9 mouse cellular contexts compared by ENCODE assay signal in the genomic region with DNA sequence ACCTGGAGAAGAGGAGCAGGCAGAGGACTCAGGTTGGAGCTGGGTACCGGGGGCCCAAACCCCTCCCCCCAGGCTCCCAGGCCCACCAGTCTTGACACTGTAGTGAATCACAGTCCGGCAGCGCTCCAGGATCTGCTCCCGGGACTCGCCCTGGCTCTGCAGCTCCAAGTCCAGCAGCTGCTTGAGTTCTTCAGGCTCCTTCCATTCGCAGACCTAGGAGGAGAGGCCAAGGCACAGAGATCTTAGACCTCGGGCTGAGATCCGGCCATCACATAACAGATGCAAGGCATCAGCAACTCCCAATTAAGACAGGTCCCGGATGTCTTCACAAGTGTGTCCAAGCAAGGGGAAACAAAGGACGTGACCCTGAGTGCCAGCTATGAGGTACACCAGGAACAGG. TPM values are rescaled to one million over a fixed set of nuclear protein-coding genes. Genes with fewer than 3 reads are reported as not detected.
DNase-seq lines count a peak whose midpoint lies in the region; ATAC-seq and TF ChIP-seq lines count a peak whose summit lies in the region.
"Had no signal": no experiment of that assay in that cellular context is flagged by ENCODE, and none has a peak within 500 bp of the region (broad histone marks: within the 10 kb centered on the region; RNA-seq: fewer than 3 reads in every experiment).

No protein-coding gene starts in this region.

- peaks cover 29% of the 10 kb centered on the region; the same call in 1 of the 2 replicates for H3K36me3 ChIP-seq in midbrain, embryonic 10.5 days
- H3K36me3 ChIP-seq in midbrain, embryonic 15.5 days (replicated peaks): no peaks in the 10 kb centered on the region

- no peak overlapping the region for H3K27ac ChIP-seq in gastrocnemius, adult 2 months
- H3K27ac ChIP-seq in midbrain, embryonic 10.5 days (replicated peaks): peak overlapping the region; percentile 14; the same call in 1 of the 2 replicates
- no peak overlapping the region for H3K27ac ChIP-seq in midbrain, embryonic 15.5 days
- H3K27ac ChIP-seq: hindbrain, embryonic 12.5 days had no signal

- intact Hi-C loops in gastrocnemius, adult 2 months (cut with DNase I): no loop called here

- peak; percentile 68 for DNase-seq in gastrocnemius, adult 2 months
- no peak for DNase-seq in gastrocnemius, adult 18-20 months (ENCODE audit: low spot score)
- no peak for DNase-seq in midbrain, embryonic 10.5 days (ENCODE audit: low spot score)
- DNase-seq in kidney, postnatal 4 days: peak; percentile 64 to 71
- peak; percentile 55 to 86 for DNase-seq in lung, postnatal 4 days
- DNase-seq in retina, postnatal 1 day: no peak
- DNase-seq in thymus, postnatal 0 days (ENCODE audit: low spot score): no peak

- H3K4me1 ChIP-seq in midbrain, embryonic 10.5 days: peaks cover 32% of the 10 kb centered on the region
- no peaks in the 10 kb centered on the region for H3K4me1 ChIP-seq in midbrain, embryonic 15.5 days
- H3K4me1 ChIP-seq: hindbrain, embryonic 12.5 days had no signal

- H3K9me3 ChIP-seq in midbrain, embryonic 10.5 days (replicated peaks): no peaks in the 10 kb centered on the region
- no peaks in the 10 kb centered on the region for H3K9me3 ChIP-seq in midbrain, embryonic 15.5 days
- H3K9me3 ChIP-seq: hindbrain, embryonic 12.5 days had no signal

- no peaks in the 10 kb centered on the region for H3K27me3 ChIP-seq in midbrain, embryonic 10.5 days (ENCODE audit: low read depth, poor library complexity, severe bottlenecking)
- H3K27me3 ChIP-seq in midbrain, embryonic 15.5 days (replicated peaks): no peaks in the 10 kb centered on the region
- H3K27me3 ChIP-seq: hindbrain, embryonic 12.5 days had no signal

- ATAC-seq in midbrain, embryonic 15.5 days (replicated peaks): no peak

- H3K4me2 ChIP-seq in midbrain, embryonic 15.5 days: no peak overlapping the region
- H3K4me2 ChIP-seq: hindbrain, embryonic 12.5 days had no signal

- TF ChIP-seq CTCF in gastrocnemius, adult 2 months (IDR thresholded peaks at IDR 0.05): no peak

- H3K9ac ChIP-seq in midbrain, embryonic 15.5 days: no peak overlapping the region
- H3K9ac ChIP-seq: hindbrain, embryonic 12.5 days had no signal

- H3K4me3 ChIP-seq in gastrocnemius, adult 2 months: no peak overlapping the region
- H3K4me3 ChIP-seq in midbrain, embryonic 10.5 days: no peak overlapping the region
- H3K4me3 ChIP-seq in midbrain, embryonic 15.5 days: no peak overlapping the region
- H3K4me3 ChIP-seq: hindbrain, embryonic 12.5 days had no signal

- 94% methylated on average over 10 of the region's 10 CpGs for WGBS in midbrain, embryonic 10.5 days
- WGBS in midbrain, embryonic 15.5 days: 91% methylated on average over 10 of the region's 10 CpGs

RNA-seq across cellular contexts. Expression of a gene that starts 15.0 kb away (rescaled TPM):
- 10 to 100 TPM; 26.8 to 29.6 TPM for total RNA-seq in gastrocnemius, adult 2 months (2021)
- 10 to 100 TPM; 24.0 to 29.0 TPM for total RNA-seq in gastrocnemius, adult 18-20 months (2021)
- 63.0 and 72.4 TPM in 2 replicates for polyA plus RNA-seq in midbrain, embryonic 10.5 days (2016; fragmentation: Nextera tagmentation; extraction: Ambion mirVana)
- polyA plus RNA-seq in midbrain, embryonic 15.5 days (2015; fragmentation: Nextera tagmentation; extraction: Ambion mirVana): 59.0 and 64.2 TPM in 2 replicates
- 48.8 and 64.9 TPM in 2 replicates for polyA plus RNA-seq in thymus, postnatal 0 days (2015; fragmentation: Nextera tagmentation; extraction: Ambion mirVana)

RNA-seq across cellular contexts. Expression of a gene that starts 16.4 kb away (rescaled TPM):
- total RNA-seq in gastrocnemius, adult 2 months (2021): 1 to 10 TPM; 5.8 to 8.8 TPM
- 1 to 10 TPM; 5.9 to 7.8 TPM for total RNA-seq in gastrocnemius, adult 18-20 months (2021)
- 32.8 and 38.8 TPM in 2 replicates for polyA plus RNA-seq in midbrain, embryonic 10.5 days (2016; fragmentation: Nextera tagmentation; extraction: Ambion mirVana)
- 38.0 and 39.4 TPM in 2 replicates for polyA plus RNA-seq in midbrain, embryonic 15.5 days (2015; fragmentation: Nextera tagmentation; extraction: Ambion mirVana)
- 32.2 and 33.7 TPM in 2 replicates for polyA plus RNA-seq in thymus, postnatal 0 days (2015; fragmentation: Nextera tagmentation; extraction: Ambion mirVana)

RNA-seq across cellular contexts. Expression of a gene that starts 37.8 kb away (rescaled TPM):
- under 1 TPM in 1 of 2 experiments, not detected in 1; 0.14 TPM for total RNA-seq in gastrocnemius, adult 2 months (2021)
- under 1 TPM in 1 of 2 experiments, not detected in 1; 0.09 TPM for total RNA-seq in gastrocnemius, adult 18-20 months (2021)
- polyA plus RNA-seq in midbrain, embryonic 10.5 days (2016; fragmentation: Nextera tagmentation; extraction: Ambion mirVana): 0.14 and 0.20 TPM in 2 replicates
- polyA plus RNA-seq in midbrain, embryonic 15.5 days (2015; fragmentation: Nextera tagmentation; extraction: Ambion mirVana): 0.15 TPM in 1 of 2 replicates, not detected in the other
- polyA plus RNA-seq in thymus, postnatal 0 days (2015; fragmentation: Nextera tagmentation; extraction: Ambion mirVana): 1.0 and 1.1 TPM in 2 replicates

RNA-seq across cellular contexts. Expression of a gene that starts 43.6 kb away (rescaled TPM):
- 1 to 10 TPM; 1.2 to 1.3 TPM for total RNA-seq in gastrocnemius, adult 2 months (2021)
- 1 to 10 TPM; 1.1 to 1.2 TPM for total RNA-seq in gastrocnemius, adult 18-20 months (2021)
- polyA plus RNA-seq in midbrain, embryonic 10.5 days (2016; fragmentation: Nextera tagmentation; extraction: Ambion mirVana): 0.31 and 0.56 TPM in 2 replicates
- polyA plus RNA-seq in midbrain, embryonic 15.5 days (2015; fragmentation: Nextera tagmentation; extraction: Ambion mirVana): 0.98 and 1.1 TPM in 2 replicates
- 65.6 and 68.7 TPM in 2 replicates for polyA plus RNA-seq in thymus, postnatal 0 days (2015; fragmentation: Nextera tagmentation; extraction: Ambion mirVana)

RNA-seq across cellular contexts. Expression of a gene that starts 43.9 kb away (rescaled TPM):
- total RNA-seq in gastrocnemius, adult 2 months (2021): 10 to 100 TPM; 34.3 to 87.7 TPM
- 10 to 100 TPM; 32.2 to 50.3 TPM for total RNA-seq in gastrocnemius, adult 18-20 months (2021)
- 0.32 and 0.38 TPM in 2 replicates for polyA plus RNA-seq in midbrain, embryonic 10.5 days (2016; fragmentation: Nextera tagmentation; extraction: Ambion mirVana)
- polyA plus RNA-seq in midbrain, embryonic 15.5 days (2015; fragmentation: Nextera tagmentation; extraction: Ambion mirVana): 2.6 and 4.3 TPM in 2 replicates
- polyA plus RNA-seq in thymus, postnatal 0 days (2015; fragmentation: Nextera tagmentation; extraction: Ambion mirVana): 6.8 and 7.5 TPM in 2 replicates
- polyA plus RNA-seq: hindbrain, embryonic 12.5 days had no signal

Comparison
In these comparisons a context has a peak if more than half of its experiments do, and no peak if none do; other contexts are left out.
1. DNase-seq: peak in gastrocnemius, adult 2 months (single experiment), kidney, postnatal 4 days (2 of 2) and lung, postnatal 4 days (2 of 2); none in gastrocnemius, adult 18-20 months (single experiment), midbrain, embryonic 10.5 days (single experiment), retina, postnatal 1 day (single experiment) and thymus, postnatal 0 days (single experiment).